Mouse (Mus musculus) kidney, adult 2 months (tissue): Measurements from ENCODE around the gene Ankrd33b. TPM values are rescaled to one million over a fixed set of nuclear protein-coding genes. Genes with fewer than 3 reads are reported as not detected.

Experiments
- DNase-seq: peaks from one replicate; pipeline ENCODE4 v3.0.0; 2021
- H3K27ac ChIP-seq: fragments of 200-500 bp; 2 replicates; pipeline ENCODE4 v1.5.1; 2012; ENCODE audit warnings: low read depth, low read length, control low read depth, inconsistent platforms; ENCODE audit not compliant: insufficient read depth
- H3K27me3 ChIP-seq: fragments of 200-500 bp; replicated peaks from 2 replicates; pipeline ENCODE4 v1.6.1; 2012; ENCODE audit warnings: mild to moderate bottlenecking, moderate library complexity, low read length, inconsistent platforms; ENCODE audit not compliant: control insufficient read depth, insufficient read depth
- H3K36me3 ChIP-seq: fragments of 200-500 bp; 2 replicates; pipeline ENCODE4 v1.6.1; 2012; ENCODE audit warnings: mild to moderate bottlenecking, moderate library complexity, low read length, inconsistent platforms; ENCODE audit not compliant: control insufficient read depth, insufficient read depth
- H3K4me1 ChIP-seq: fragments of 200-500 bp; 2 replicates; pipeline ENCODE4 v1.6.1; 2011; ENCODE audit warnings: low read length; ENCODE audit not compliant: control insufficient read depth, insufficient read depth
- H3K4me3 ChIP-seq: fragments of 200-500 bp; 2 replicates; pipeline ENCODE4 v1.5.1; 2011; ENCODE audit warnings: mild to moderate bottlenecking, low read depth, low read length, control low read depth; ENCODE audit not compliant: insufficient read depth
- CTCF ChIP-seq: fragments of 200-500 bp; conservative IDR thresholded peaks from 2 replicates; pipeline ENCODE4 v1.5.1; 2011; ENCODE audit warnings: low read depth, mild to moderate bottlenecking, control low read depth, low read length, moderate library complexity, mixed read lengths; ENCODE audit not compliant: insufficient read depth, insufficient read length
- POLR2A ChIP-seq: fragments of 200-500 bp; IDR thresholded peaks from one replicate; pipeline ENCODE4 v1.6.1; 2011; ENCODE audit warnings: low read depth, low read length, control low read depth
- WGBS: fragments of 180-500 bp; shearing (Covaris S2); methylation state at CpG from one replicate; pipeline ENCODE4 v1.1.7; 2018; 5-methylcytosine and 5-hydroxymethylcytosine counted together
- polyA plus RNA-seq: library from polyadenylated mRNA; depleted of rRNA; stranded (reverse); fragments of >200 nt; gene quantifications from 2 replicates; pipeline ENCODE4 v1.2.3, GENCODE M21; 2012

The Ankrd33b gene
- polyA plus RNA-seq, 1 experiment = 21.8 TPM

GRCm38 (mm10) chr15:31332541-31333163 lies 34.9 kb downstream of the Ankrd33b start:
- Histone ChIP-seq H3K4me3 (no peak overlapping the region), H3K27me3 (no peaks in the 10 kb centered on the region), H3K4me1 (peaks cover 14% of the 10 kb centered on the region; the same call in 1 of the 2 replicates), H3K36me3 (no peaks in the 10 kb centered on the region), H3K27ac (no peak overlapping the region)
- no peak for DNase-seq
- 84% methylated on average over 7 of the region's 7 CpGs for WGBS
- TF ChIP-seq POLR2A = no peak

DNA sequence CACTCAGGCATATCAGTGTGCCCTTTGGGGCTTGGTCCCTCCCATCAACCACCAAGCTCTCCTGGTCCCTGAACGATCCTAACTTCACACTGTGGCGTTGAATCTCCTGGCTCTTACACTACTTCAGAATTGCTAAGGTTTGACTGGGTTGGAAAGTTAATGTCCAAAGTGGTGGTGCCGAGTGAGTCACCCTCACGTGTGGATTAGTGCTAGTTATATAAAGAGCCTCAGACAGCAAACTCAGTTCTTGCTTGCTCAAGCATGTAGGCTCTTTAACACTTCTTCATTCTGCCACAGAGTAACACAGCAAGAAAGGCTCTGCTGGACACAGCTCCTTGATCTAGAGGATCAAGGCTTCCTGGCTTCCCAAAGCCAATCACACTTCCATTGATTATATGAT lies 35.8 kb downstream of the Ankrd33b start:
- peak; percentile 58 for DNase-seq
- 36% methylated on average over 4 of the region's 4 CpGs for WGBS
- TF ChIP-seq POLR2A = no peak
- TF ChIP-seq CTCF = no peak
- Histone ChIP-seq H3K27ac (peak overlapping the region; percentile 70), H3K4me1 (peaks cover 15% of the 10 kb centered on the region; the same call in 1 of the 2 replicates), H3K36me3 (no peaks in the 10 kb centered on the region), H3K4me3 (no peak overlapping the region), H3K27me3 (no peaks in the 10 kb centered on the region)

DNA sequence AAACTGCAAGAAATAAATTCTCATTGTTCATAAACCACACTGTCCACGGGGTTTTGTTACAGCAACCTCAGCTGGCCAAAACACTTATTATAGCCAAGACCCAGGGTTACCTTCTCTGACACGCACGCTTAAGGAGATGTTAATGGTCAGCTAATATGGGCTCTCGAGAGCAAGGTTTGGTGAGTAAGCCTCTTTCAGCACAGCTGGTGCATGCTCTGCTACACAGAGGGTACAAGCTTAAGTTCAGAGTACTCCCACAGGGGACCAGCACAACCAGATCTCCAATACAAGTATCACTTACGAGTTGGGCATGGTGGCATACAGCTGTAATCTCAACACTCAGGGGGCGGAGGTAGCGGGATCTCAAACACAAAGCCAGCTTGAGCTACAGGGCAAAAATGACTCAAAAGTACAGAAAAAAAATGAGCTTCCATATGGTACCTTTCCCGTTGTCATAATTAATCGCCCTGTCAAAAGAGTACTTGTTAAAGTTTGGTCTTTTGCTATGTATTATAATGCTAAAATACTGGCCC lies 39.4 kb downstream of the Ankrd33b start:
- TF ChIP-seq POLR2A = no peak
- no peak for TF ChIP-seq CTCF
- WGBS = 62% methylated on average over 9 of the region's 9 CpGs

GRCm38 (mm10) chr15:31325660-31326354 lies 41.7 kb downstream of the Ankrd33b start:
- Histone ChIP-seq H3K36me3 (no peaks in the 10 kb centered on the region; the same call in 1 of the 2 replicates), H3K4me1 (peaks cover 9% of the 10 kb centered on the region; the same call in 1 of the 2 replicates), H3K4me3 (no peak overlapping the region), H3K27me3 (no peaks in the 10 kb centered on the region), H3K27ac (no peak overlapping the region)
- WGBS = 87% methylated on average over 12 of the region's 12 CpGs
- TF ChIP-seq POLR2A (no peak), CTCF (no peak)
- no peak for DNase-seq

More for the DNA sequence above, 39.4 kb downstream of the Ankrd33b start:
- Histone ChIP-seq H3K27me3 (no peaks in the 10 kb centered on the region), H3K27ac (no peak overlapping the region), H3K36me3 (no peaks in the 10 kb centered on the region), H3K4me3 (no peak overlapping the region), H3K4me1 (peaks cover 15% of the 10 kb centered on the region; the same call in 1 of the 2 replicates)
- peak; percentile 21 for DNase-seq

GRCm38 (mm10) chr15:31324551-31324950 lies 43.0 kb downstream of the Ankrd33b start:
- no peak overlapping the region for H3K27ac ChIP-seq
- peak; percentile 57 for DNase-seq

GRCm38 (mm10) chr15:31323684-31324083 lies 43.8 kb downstream of the Ankrd33b start:
- 89% methylated on average over 4 of the region's 4 CpGs for WGBS
- no peaks in the 10 kb centered on the region; the same call in 1 of the 2 replicates for H3K36me3 ChIP-seq
- H3K27ac ChIP-seq = no peak overlapping the region
- no peak overlapping the region for H3K4me3 ChIP-seq
- DNase-seq = no peak
- no peaks in the 10 kb centered on the region for H3K27me3 ChIP-seq
- TF ChIP-seq CTCF (peak; percentile 59), POLR2A (no peak)
- H3K4me1 ChIP-seq = peaks cover 9% of the 10 kb centered on the region; the same call in 1 of the 2 replicates

More at GRCm38 (mm10) chr15:31324551-31324950, 43.0 kb downstream of the Ankrd33b start:
- H3K36me3 ChIP-seq = no peaks in the 10 kb centered on the region; the same call in 1 of the 2 replicates
- H3K27me3 ChIP-seq = no peaks in the 10 kb centered on the region
- 56% methylated on average over 13 of the region's 13 CpGs for WGBS
- no peak overlapping the region for H3K4me3 ChIP-seq
- TF ChIP-seq POLR2A = no peak
- TF ChIP-seq CTCF = no peak
- H3K4me1 ChIP-seq = peaks cover 9% of the 10 kb centered on the region; the same call in 1 of the 2 replicates
